Mouse (Mus musculus) cerebellum, adult 2 months (tissue): Measurements from ENCODE around the gene Rnf44.

ENCODE experiments used
- CTCF ChIP-seq: fragments of 200-500 bp; IDR thresholded peaks from 2 replicates; pipeline ENCODE4 v1.5.1; 2011; ENCODE audit warnings: low read depth, mild to moderate bottlenecking, control low read depth, low read length, moderate library complexity, borderline replicate concordance; ENCODE audit not compliant: insufficient read depth
- POLR2A ChIP-seq: fragments of 200-500 bp; IDR thresholded peaks from 2 replicates; pipeline ENCODE4 v1.6.1; 2011; ENCODE audit warnings: low read length, control low read depth, borderline replicate concordance; ENCODE audit not compliant: insufficient read depth

GRCm38 (mm10) chr13:54650461-54650860 is 43.2 kb downstream of the Rnf44 start:
- TF ChIP-seq CTCF (no peak), POLR2A (no peak)
